Mouse (Mus musculus): ENCODE measurements around the gene Aldh3a2.
A peak's percentile ranks its signal among the peaks of the same experiment; 100 is the strongest.
"Not testable (repeated sequence)": the region's sequence is repeated elsewhere in the genome, so short reads cannot be mapped to it uniquely, and the experiment has no call there.

Aldh3a2 gene

DNA sequence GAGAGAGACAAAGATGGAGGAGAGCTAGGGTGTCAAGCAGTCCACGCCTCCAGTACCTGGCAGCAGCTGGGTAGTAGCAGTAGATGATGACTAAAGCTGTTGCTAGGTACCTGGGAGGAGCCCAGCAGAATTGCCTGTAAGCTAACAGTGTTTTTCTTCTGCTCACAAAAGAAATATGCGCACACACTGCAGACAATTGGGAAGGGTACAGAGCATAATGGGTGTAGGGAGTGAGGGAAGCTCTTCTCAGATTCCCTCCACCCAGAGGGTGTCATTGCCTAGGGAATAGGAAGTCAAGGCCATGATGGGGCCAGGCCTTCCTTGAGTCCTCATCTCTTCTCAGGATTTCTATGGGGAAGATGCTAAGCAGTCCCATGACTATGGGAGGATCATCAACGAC lies 51.3 kb downstream of the Aldh3a2 start:
- no peak for DNase-seq (ENCODE audit: low read depth)

- DNase-seq (ENCODE audit: low read depth): no peak
Observed at GRCm38 (mm10) chr11:61212102-61212501, 55.2 kb downstream of the Aldh3a2 start.

DNA sequence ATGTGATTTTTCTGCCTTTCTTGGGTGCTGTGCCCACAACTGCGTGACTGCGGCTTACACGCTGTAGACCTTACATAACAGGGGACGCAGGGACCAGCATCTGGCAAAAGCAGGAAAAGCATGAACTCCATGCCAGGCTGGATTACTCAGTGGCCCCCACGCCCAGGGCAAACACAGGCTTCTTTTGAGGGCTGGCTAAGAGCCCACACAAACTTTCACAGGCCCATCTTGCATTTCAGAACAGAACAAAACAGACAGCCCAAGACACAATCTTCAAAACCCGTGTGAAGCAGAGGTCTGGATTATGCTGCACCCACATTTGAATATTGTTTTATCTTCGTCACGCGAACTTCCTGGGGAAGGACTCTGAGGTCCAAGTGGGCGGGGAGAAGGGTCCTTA lies 58.9 kb downstream of the Aldh3a2 start:
- DNase-seq (ENCODE audit: low read depth): peak; percentile 72

- DNase-seq (ENCODE audit: low read depth): no peak
Observed at GRCm38 (mm10) chr11:61207487-61208246, 59.6 kb downstream of the Aldh3a2 start, which contains the start of gene Aldh3a1. TSS of gene Aldh3a1 (plus strand) at chr11:61207537.

DNA sequence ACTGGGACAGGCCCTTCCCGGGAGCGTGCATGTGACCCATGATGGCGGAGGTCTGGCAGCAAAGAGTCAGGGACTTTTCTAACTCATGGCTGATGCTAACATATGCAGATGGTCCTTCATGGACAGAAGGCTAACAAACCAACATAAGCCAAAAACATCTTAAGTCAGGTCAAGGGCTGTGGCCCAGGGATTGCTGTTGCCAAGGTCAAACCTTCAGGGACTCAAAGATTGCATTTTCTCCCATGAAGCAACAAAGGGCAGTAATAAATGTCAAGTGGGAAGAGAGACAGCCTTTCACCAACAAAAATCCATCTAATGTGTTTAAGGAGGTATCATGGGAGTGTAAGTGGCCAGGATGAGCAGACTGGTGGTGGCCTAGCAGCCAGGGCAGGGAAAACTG lies 61.1 kb downstream of the Aldh3a2 start:
- DNase-seq (ENCODE audit: low read depth): no peak

DNA sequence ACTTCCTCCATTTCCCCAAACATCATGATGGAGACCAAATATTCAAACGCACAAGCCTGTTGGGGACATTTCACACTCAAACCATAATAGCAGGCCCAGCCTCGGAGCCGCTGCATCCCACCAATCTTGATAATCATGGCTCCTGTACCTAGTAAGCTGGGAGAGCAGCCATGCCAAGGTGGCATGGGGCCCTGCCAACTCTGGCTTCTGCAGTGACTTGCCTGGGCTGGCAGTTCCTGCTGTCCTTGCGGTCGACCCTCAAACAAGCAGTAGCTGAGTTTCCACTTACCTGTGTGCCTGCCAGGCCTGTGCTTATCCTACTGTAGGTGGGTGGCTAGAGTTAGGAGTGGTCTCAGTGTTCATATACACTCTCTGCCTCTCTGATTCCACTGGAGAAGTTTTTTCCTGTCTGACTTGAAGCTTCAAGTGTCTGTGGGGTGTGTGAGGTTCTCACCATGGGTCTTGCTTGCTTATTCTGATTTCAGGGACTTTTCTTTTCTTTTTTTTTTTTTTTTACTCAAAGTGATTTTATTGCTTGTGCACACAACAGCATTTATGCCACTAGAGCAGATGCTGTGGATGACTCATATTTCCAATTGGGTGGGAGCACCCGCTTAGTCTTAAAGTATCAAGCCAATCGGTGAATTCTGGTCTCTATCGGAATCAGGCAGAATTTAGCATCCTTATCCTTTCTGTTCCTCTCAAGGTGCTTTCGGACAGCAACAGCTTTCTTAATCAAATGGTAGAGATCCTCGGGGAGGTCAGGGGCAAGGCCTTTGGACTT lies 61.9 kb downstream of the Aldh3a2 start:
- DNase-seq (ENCODE audit: low read depth): no peak

- DNase-seq (ENCODE audit: low read depth): no peak
Observed at GRCm38 (mm10) chr11:61202810-61203209, 64.5 kb downstream of the Aldh3a2 start.

GRCm38 (mm10) chr11:61202186-61202585 lies 65.1 kb downstream of the Aldh3a2 start:
- DNase-seq (ENCODE audit: low read depth): no peak

DNA sequence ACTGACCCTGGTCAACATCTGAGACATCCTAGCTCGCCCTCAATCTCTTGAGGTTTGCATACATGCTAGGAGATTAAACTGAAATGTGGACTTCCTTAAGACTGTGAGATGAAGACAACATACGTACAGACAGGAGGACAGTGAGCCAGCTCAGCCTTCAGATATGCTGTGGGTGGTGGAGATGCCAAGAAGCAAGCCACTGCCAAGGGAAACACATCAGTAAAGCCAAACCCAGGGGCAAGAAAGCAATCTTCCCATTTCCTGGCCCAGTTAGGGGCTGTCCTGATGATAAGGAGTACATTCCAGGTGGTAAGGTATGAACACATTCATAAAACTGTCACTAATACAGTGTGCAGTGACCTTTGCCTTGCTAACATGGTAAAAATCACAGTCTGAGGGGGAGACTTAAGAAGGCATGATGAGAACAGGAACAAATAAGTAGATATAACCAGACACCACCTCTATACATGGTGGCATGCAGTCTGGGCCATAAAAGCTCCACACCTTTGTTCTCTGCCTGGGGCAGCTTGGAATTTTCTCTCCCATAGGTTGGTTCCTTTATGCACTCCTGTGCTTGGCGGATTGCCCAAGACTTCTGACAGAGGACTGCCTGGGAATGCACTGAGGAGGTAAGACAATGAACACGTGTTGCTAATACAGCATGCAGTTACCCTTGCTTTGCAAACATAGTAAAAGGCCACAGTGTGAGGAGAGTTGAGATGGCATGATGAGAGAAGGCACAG lies 67.5 kb downstream of the Aldh3a2 start:
- DNase-seq (ENCODE audit: low read depth): peak; percentile 51

DNA sequence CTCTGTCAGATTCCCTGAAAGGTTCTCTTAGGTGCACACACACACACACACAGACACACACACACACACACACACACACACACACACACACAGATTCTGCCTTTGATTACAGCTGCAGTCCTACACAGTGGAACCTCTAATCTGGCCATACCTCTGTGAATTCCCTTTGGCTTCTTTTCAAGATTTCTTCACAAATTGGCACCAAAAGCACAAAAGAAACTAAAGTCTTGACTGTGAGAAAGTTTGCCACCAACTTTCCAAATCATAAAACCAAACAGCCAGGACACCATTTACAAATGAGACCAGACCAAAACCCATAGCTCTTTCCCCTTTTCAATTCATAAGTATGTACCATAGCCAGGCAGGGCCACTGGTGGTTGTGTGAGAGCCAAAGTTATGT lies 69.3 kb downstream of the Aldh3a2 start:
- DNase-seq (ENCODE audit: low read depth): peak; percentile 14

DNA sequence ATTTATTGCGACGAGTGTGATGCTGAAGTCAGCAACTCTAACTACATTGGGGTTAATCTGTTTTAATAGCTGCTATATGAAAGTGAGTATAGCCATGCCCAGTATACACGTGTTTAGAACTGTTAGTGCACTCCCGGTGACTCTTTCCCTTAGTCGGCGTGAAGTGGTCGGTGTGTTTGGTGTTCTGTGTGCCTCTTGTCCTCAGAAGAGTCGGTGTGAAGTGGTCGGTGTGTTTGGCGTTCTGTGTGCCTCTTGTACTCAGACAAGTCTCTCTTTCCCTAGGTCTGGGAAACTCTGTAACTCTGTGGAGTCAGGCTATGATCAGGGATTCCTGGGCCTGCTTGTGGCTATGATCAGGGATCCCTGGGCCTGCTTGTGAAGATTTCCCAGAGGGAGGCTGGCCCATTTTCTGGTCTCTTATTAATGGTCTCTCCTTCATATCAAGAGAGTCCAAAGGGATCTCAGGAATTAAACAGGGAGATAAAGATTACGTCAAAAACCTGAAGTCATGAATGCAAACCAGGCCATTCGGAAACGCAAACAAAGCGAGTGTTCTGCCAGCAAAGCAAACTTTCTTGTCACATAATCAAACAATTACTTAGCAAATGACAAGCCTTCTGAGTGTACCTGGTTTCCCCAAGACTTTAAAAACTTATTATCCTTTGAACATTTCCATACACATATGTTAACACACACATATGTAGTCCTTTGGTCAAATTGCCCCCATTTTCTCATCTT lies 70.5 kb downstream of the Aldh3a2 start:
- DNase-seq (ENCODE audit: low read depth): no peak

- peak; percentile 89 for DNase-seq (ENCODE audit: low read depth)
Observed at GRCm38 (mm10) chr11:61193392-61193791, 73.9 kb downstream of the Aldh3a2 start.

GRCm38 (mm10) chr11:61192779-61193178 lies 74.5 kb downstream of the Aldh3a2 start:
- no peak for DNase-seq (ENCODE audit: low read depth)

- not testable (repeated sequence) for DNase-seq (ENCODE audit: low read depth)
Observed at GRCm38 (mm10) chr11:61192123-61192522, 75.1 kb downstream of the Aldh3a2 start.

DNA sequence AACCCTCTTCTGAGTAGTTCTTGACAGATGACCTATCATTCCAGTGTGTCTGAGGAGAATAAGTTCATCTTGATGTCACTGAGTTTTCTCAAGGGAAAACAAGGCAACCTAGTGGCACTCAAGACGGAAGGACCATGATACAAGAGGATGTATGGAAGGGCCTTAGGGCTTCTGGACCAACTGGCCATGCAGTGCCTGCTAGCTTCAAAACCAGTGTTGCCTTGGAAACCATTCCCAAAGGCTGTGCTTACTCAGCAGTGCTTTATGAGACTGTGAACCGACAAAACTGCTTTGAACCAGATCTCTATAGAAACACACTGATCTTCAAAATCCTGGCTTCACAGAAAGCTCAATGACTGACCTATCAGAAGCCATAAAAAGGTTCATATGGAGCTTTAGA lies 76.5 kb downstream of the Aldh3a2 start:
- DNase-seq (ENCODE audit: low read depth): no peak

DNA sequence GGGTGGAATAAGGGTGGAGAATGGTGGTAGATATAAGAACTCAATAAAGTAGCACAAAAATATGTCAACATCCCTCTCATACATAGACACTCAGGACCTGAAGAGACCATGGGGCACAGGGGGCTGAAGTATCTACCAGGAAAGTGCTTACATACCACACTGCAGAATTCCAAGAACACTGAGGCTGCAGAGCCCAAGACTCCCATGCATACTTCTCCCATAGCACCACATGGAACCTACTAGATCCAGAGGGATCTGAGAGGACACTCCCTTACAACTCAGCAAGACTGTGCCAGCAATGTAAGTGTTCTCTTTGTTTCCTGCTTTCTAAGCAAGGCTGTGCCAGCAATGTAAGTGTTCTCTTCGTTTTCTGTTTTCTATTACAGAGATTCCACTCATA lies 83.4 kb downstream of the Aldh3a2 start:
- DNase-seq (ENCODE audit: low read depth): no peak

DNA sequence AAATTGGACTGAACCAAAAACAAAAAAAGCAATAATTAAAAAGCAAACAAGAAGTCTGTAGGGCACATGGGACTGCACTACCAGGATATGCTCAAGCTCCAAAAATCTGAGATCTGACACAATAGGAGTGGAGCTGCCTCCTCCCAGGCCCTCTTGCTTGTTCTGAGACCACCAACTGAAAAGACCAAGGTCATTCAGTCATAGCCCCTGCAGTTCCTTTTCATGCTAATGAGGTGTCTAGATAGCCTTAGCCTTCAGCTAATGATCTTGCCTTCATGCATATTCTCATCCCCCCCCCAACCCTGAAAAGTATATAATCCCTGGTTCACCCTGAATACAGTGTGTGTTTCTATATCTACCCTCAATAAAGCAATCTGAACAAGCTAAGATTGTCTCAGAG lies 85.6 kb downstream of the Aldh3a2 start:
- no peak for DNase-seq (ENCODE audit: low read depth)

DNA sequence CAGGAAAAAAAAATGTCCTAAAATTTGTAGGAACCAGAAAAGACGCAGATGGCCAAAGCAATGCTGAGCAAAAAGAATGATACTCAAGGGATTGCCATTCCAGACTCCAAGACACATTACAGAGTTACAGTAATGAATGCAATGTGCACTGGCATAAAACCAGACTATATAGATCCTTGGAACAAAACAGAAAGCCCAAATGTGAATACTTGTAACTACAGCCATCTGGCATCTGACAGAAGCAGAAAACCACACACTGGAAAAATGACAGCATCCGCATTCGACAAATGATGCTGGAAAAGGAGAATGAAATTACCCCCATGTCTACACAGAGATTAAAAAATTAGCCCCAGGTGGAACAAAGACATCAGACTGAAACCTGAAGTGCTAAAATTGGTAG lies 86.9 kb downstream of the Aldh3a2 start:
- peak; percentile 55 for DNase-seq (ENCODE audit: low read depth)

- peak; percentile 9 for DNase-seq (ENCODE audit: low read depth)
Observed at GRCm38 (mm10) chr11:61176321-61176720, 90.9 kb downstream of the Aldh3a2 start.

DNA sequence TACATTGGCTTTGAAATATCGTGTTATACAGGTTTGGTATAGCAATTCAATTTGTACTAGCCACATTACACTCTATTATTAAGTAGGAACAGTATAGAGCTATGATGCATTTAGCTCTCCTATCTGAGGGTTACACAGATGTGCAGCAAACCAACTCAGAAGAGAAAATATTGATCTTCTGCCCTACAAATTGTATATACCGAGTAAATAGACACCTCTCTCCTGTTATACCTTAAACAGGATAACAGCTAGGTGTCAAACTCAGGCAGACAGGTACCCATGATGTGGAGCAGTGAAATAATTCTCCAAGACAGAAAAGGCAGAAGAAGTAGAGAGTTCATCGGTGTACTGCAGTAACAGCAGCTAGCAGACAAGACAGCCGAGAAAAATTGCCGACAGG lies 91.5 kb downstream of the Aldh3a2 start:
- DNase-seq (ENCODE audit: low read depth): no peak

GRCm38 (mm10) chr11:61174821-61175658 lies 92.2 kb downstream of the Aldh3a2 start, which contains the start of gene Usp22:
TSS of gene Usp22 (minus strand) at chr11:61175055.
- peak; percentile 100 for DNase-seq (ENCODE audit: low read depth)

Data from NIH3T3 (cell line).